Mouse (Mus musculus) frontal cortex, adult 2 months (tissue): Measurements from ENCODE around the gene Vmn1r235. TPM values are rescaled to one million over a fixed set of nuclear protein-coding genes. Genes with fewer than 3 reads are reported as not detected.
"Not testable (repeated sequence)": the region's sequence is repeated elsewhere in the genome, so short reads cannot be mapped to it uniquely, and the experiment has no call there.

ENCODE experiments used
- DNase-seq, 2 experiments: peaks; one replicate each; pipeline ENCODE4 v3.0.0; 2022; ENCODE audit warnings: low spot score in 1 of 2; ENCODE audit errors: extremely low spot score in 1 of 2
- polyA plus RNA-seq: library from polyadenylated mRNA; depleted of rRNA; stranded (reverse); fragments of >200 nt; gene quantifications from 2 replicates; pipeline ENCODE4 v1.2.3, GENCODE M21; 2012; rRNA removed

Gene Vmn1r235
- polyA plus RNA-seq = not detected in 2 replicates

- DNase-seq = no peak
These were observed at the start of gene Vmn1r235 for GRCm38 (mm10) chr17:21256111-21256510. TSS of gene Vmn1r235 (plus strand) at chr17:21256411.

- not testable (repeated sequence) for DNase-seq
These were observed 45.1 kb upstream of the Vmn1r235 start for GRCm38 (mm10) chr17:21211081-21211480.

GRCm38 (mm10) chr17:21225787-21226186 is 30.4 kb upstream of the Vmn1r235 start, which contains the start of gene Vmn1r234:
TSS of gene Vmn1r234 (plus strand) at chr17:21226087.
- no peak for DNase-seq

- peak in 1 of 2 experiments; percentile 74 for DNase-seq
These were observed 24.6 kb upstream of the Vmn1r235 start for GRCm38 (mm10) chr17:21231654-21232053.

GRCm38 (mm10) chr17:21272103-21272502 is 15.9 kb downstream of the Vmn1r235 start:
- DNase-seq = peak; percentile 25 to 90

GRCm38 (mm10) chr17:21282642-21283041 is 26.4 kb downstream of the Vmn1r235 start, which contains the start of gene Vmn1r236:
TSS of gene Vmn1r236 (plus strand) at chr17:21282942.
- DNase-seq = no peak

- no peak for DNase-seq
These were observed 28.2 kb downstream of the Vmn1r235 start for GRCm38 (mm10) chr17:21284395-21284794.

GRCm38 (mm10) chr17:21289695-21290094 is 33.5 kb downstream of the Vmn1r235 start:
- DNase-seq = no peak

- no peak for DNase-seq
These were observed 55.4 kb downstream of the Vmn1r235 start, which contains the start of gene Vmn1r237 for GRCm38 (mm10) chr17:21311565-21311964. TSS of gene Vmn1r237 (plus strand) at chr17:21311865.

Other genes with a start within 250 kb of the Vmn1r235 start
- gene Zfp160, start 247.5 kb upstream of the Vmn1r235 start, polyA plus RNA-seq = 15.4 and 19.1 TPM in 2 replicates
- not detected in 2 replicates for gene Vmn1r234, start 30.3 kb upstream of the Vmn1r235 start, polyA plus RNA-seq
- not detected in 2 replicates for gene Vmn1r236, start 26.5 kb downstream of the Vmn1r235 start, polyA plus RNA-seq
- not detected in 2 replicates for gene Vmn1r237, start 55.5 kb downstream of the Vmn1r235 start, polyA plus RNA-seq
- 1.4 and 2.0 TPM in 2 replicates for gene Zfp677, start 127.3 kb downstream of the Vmn1r235 start, polyA plus RNA-seq
- 0.74 and 1.3 TPM in 2 replicates for gene Zfp54, start 166.8 kb downstream of the Vmn1r235 start, polyA plus RNA-seq
- gene Zfp51, start 194.0 kb downstream of the Vmn1r235 start, polyA plus RNA-seq = 3.0 and 4.2 TPM in 2 replicates
- gene Zfp53, start 232.6 kb downstream of the Vmn1r235 start, polyA plus RNA-seq = 2.9 and 3.5 TPM in 2 replicates